13 mouse cellular contexts compared by ENCODE assay signal in the genomic region with DNA sequence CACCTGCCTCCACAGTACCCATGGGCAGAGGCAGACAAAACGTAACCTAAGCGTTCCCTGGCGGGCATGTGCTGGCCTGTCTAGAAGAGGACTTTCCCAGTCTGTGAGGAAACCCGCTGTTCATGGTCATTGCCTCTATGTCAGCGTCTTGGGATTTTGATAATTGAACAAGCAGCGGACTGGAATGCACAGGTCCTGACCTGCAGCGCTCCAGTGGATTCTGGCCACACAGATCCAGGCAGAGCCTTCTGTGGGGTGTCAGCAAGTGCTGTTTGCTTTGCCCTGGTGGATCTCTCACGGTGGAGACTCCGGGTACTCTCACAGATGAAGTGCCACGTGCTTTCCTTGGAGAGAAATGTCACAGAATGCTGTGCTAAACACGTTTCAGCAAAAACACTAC. TPM values are rescaled to one million over a fixed set of nuclear protein-coding genes. Genes with fewer than 3 reads are reported as not detected.
DNase-seq lines count a peak whose midpoint lies in the region; ATAC-seq lines count a peak whose summit lies in the region.
"Had no signal": no experiment of that assay in that cellular context is flagged by ENCODE, and none has a peak within 500 bp of the region (broad histone marks: within the 10 kb centered on the region; RNA-seq: fewer than 3 reads in every experiment).

No protein-coding gene starts in this region.

- DNase-seq in lung, adult 18-20 months: no peak
- DNase-seq in embryonic facial prominence, embryonic 10.5 days (ENCODE audit: low spot score): peak; percentile 65
- DNase-seq in kidney, postnatal 14 days: peak; percentile 35
- peak; percentile 47 for DNase-seq in retina, postnatal 1 day
- DNase-seq in cerebellum, postnatal 36 days: no peak
- DNase-seq in adrenal gland, postnatal 10 days: no peak
- DNase-seq: cerebellum, adult 9-10 months; liver, postnatal 0 days; right cerebral cortex, postnatal 14 days had no signal

- H3K4me1 ChIP-seq in lung, embryonic 16.5 days (replicated peaks; ENCODE audit: control insufficient read depth, insufficient read depth, low read length): 0 out of 2 replicates have a peak, but pooled peaks cover 3% of the 10 kb centered on the region
- H3K4me1 ChIP-seq in embryonic facial prominence, embryonic 10.5 days: peaks cover 28% of the 10 kb centered on the region

- H3K36me3 ChIP-seq in lung, embryonic 16.5 days (ENCODE audit: control insufficient read depth, insufficient read depth, low read length): no peaks in the 10 kb centered on the region
- H3K36me3 ChIP-seq in embryonic facial prominence, embryonic 10.5 days (replicated peaks): no peaks in the 10 kb centered on the region
- H3K36me3 ChIP-seq: heart, embryonic 13.5 days had no signal

- H3K27me3 ChIP-seq in lung, embryonic 16.5 days (ENCODE audit: control insufficient read depth, insufficient read depth, low read depth, low read length): no peaks in the 10 kb centered on the region
- H3K27me3 ChIP-seq in embryonic facial prominence, embryonic 10.5 days (replicated peaks; ENCODE audit: low read depth, poor library complexity, severe bottlenecking): no peaks in the 10 kb centered on the region
- H3K27me3 ChIP-seq: heart, embryonic 13.5 days had no signal

- no peak overlapping the region for H3K4me3 ChIP-seq in lung, embryonic 16.5 days (ENCODE audit: low read length)
- no peak overlapping the region; the same call in 1 of the 2 replicates for H3K4me3 ChIP-seq in embryonic facial prominence, embryonic 10.5 days
- H3K4me3 ChIP-seq: heart, embryonic 13.5 days; left cerebral cortex, adult 2 months; myocyte had no signal

- no peaks in the 10 kb centered on the region for H3K9me3 ChIP-seq in lung, embryonic 16.5 days (ENCODE audit: control insufficient read depth, low read length)
- no peaks in the 10 kb centered on the region for H3K9me3 ChIP-seq in embryonic facial prominence, embryonic 10.5 days
- H3K9me3 ChIP-seq: heart, embryonic 13.5 days had no signal

- WGBS in lung, embryonic 16.5 days: 29% methylated on average over 11 of the region's 11 CpGs
- 24% methylated on average over 11 of the region's 11 CpGs for WGBS in embryonic facial prominence, embryonic 10.5 days

- ATAC-seq in lung, embryonic 16.5 days (ENCODE audit: low read depth): peak; percentile 26; the same call in 1 of the 2 replicates
- ATAC-seq: liver, postnatal 0 days had no signal

- no peak overlapping the region for H3K27ac ChIP-seq in lung, embryonic 16.5 days (ENCODE audit: low read length)
- peak overlapping the region; percentile 75 for H3K27ac ChIP-seq in embryonic facial prominence, embryonic 10.5 days (replicated peaks)
- H3K27ac ChIP-seq: heart, embryonic 13.5 days; left cerebral cortex, adult 2 months had no signal

- H3K9ac ChIP-seq in lung, embryonic 16.5 days (ENCODE audit: low read length): no peak overlapping the region
- H3K9ac ChIP-seq: heart, embryonic 13.5 days; liver, postnatal 0 days had no signal

- no peak overlapping the region for H3K4me2 ChIP-seq in lung, embryonic 16.5 days (ENCODE audit: low read depth, low read length)
- H3K4me2 ChIP-seq: heart, embryonic 13.5 days had no signal

RNA-seq across cellular contexts. Expression of a gene that starts 26.4 kb away (rescaled TPM):
- 4.8 and 5.6 TPM in 2 replicates for polyA plus RNA-seq in lung, embryonic 16.5 days (2015; fragmentation: Nextera tagmentation; extraction: Ambion mirVana)
- polyA plus RNA-seq in embryonic facial prominence, embryonic 10.5 days (2016; fragmentation: Nextera tagmentation; extraction: Ambion mirVana): 3.9 and 4.1 TPM in 2 replicates
- 10 to 100 TPM; 35.7 to 35.8 TPM for total RNA-seq in adrenal gland, postnatal 10 days (2021)

Comparison
In these comparisons a context has a peak if more than half of its experiments do, and no peak if none do; other contexts are left out.
1. DNase-seq: peak in embryonic facial prominence, embryonic 10.5 days (single experiment), kidney, postnatal 14 days (single experiment) and retina, postnatal 1 day (single experiment); none in lung, adult 18-20 months (0 of 2), cerebellum, postnatal 36 days (0 of 2) and adrenal gland, postnatal 10 days (single experiment).